Mouse (Mus musculus): ENCODE measurements around the gene Slc1a2.

DNA sequence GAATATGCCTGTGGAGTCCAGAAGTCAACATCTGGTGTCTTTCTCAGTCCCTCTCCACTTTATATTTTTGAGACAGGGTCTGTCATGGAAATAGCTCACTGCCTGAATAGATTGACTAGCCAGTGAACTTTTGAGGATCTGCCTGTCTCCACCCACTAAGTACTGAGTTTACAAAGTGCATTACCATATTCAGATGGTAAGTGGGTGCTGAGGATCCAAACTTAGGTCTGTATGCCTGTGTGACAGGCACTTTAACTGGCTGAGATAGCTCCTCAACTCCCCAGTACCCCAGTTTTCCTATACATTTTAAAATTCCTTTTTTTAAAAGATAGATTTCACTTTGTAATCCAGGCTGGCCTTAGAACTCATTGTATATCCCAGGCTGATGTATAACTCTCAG lies 35.5 kb upstream of the Slc1a2 start:
- TF ChIP-seq CTCF (IDR thresholded peaks at IDR 0.05; ENCODE audit: insufficient read depth, low read length) (no peak), POLR2A (IDR thresholded peaks at IDR 0.05; ENCODE audit: borderline replicate concordance, extremely low read depth, low read depth, low read length) (no peak)
